Mouse (Mus musculus) limb, embryonic 12.5 days (tissue): Measurements from ENCODE around the gene Plxnb1. TPM values are rescaled to one million over a fixed set of nuclear protein-coding genes. Genes with fewer than 3 reads are reported as not detected.

Experiments used
- ATAC-seq: fragments of 200-750 bp; cut with Nextera tagmentation; 2 replicates; pipeline ENCODE4 v1.8.0; 2017; ENCODE audit warnings: low read depth, moderate TSS enrichment; ENCODE audit not compliant: insufficient number of reproducible peaks, insufficient read depth, low FRiP score, low TSS enrichment
- H3K27ac ChIP-seq: fragments of 300-500 bp; sonication (generic); 2 replicates; pipeline ENCODE4 v1.5.1; 2016; ENCODE audit warnings: mild to moderate bottlenecking, moderate library complexity
- H3K27me3 ChIP-seq: fragments of 300-500 bp; sonication (generic); 2 replicates; pipeline ENCODE4 v1.6.1; 2016; ENCODE audit warnings: mild to moderate bottlenecking, moderate library complexity
- H3K36me3 ChIP-seq: fragments of 300-500 bp; sonication (generic); 2 replicates; pipeline ENCODE4 v1.6.1; 2016; ENCODE audit warnings: mild to moderate bottlenecking, moderate library complexity
- H3K4me1 ChIP-seq: fragments of 300-500 bp; sonication (generic); replicated peaks from 2 replicates; pipeline ENCODE4 v1.6.1; 2016
- H3K4me2 ChIP-seq: fragments of 300-500 bp; sonication (generic); 2 replicates; pipeline ENCODE4 v1.6.1; 2016; ENCODE audit warnings: mild to moderate bottlenecking, moderate library complexity
- H3K4me3 ChIP-seq: fragments of 300-500 bp; sonication (generic); replicated peaks from 2 replicates; pipeline ENCODE4 v1.5.1; 2016; ENCODE audit warnings: mild to moderate bottlenecking
- H3K9ac ChIP-seq: fragments of 300-500 bp; sonication (generic); replicated peaks from 2 replicates; pipeline ENCODE4 v1.6.1; 2016; ENCODE audit warnings: mild to moderate bottlenecking, moderate library complexity
- H3K9me3 ChIP-seq: fragments of 300-500 bp; sonication (generic); 2 replicates; pipeline ENCODE4 v1.6.1; 2016; ENCODE audit warnings: mild to moderate bottlenecking, moderate library complexity
- WGBS: fragments of 180-500 bp; shearing (Covaris S2); methylation state at CpG from one replicate; pipeline ENCODE4 v1.1.7; 2016; 5-methylcytosine and 5-hydroxymethylcytosine counted together
- polyA plus RNA-seq: library from polyadenylated mRNA; unstranded; fragments of >200 nt; fragmentation: Nextera tagmentation; extraction: Ambion mirVana; gene quantifications from 2 replicates; pipeline ENCODE4 v1.2.1, GENCODE M21; 2016

Plxnb1 gene
- polyA plus RNA-seq, 1 experiment from 2014 or later = 22.2 TPM

DNA sequence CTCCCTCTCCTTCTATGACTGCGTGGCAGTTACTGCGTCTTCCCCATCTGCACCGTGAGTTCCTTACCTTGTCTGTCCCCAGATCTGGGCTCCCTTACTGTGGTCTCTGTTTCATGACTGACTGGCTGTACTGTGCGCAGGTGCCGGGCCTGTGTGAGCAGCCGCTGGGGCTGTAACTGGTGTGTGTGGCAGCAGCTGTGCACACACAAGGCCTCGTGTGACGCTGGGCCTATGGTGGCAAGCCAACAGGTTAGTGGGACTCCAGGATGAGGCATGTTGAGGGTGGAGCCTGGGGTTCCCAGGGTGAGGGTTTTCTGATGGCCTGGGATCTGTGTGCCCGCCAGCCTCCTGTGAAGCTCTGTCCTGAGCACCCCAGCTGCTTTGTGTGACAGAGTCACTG is 8.9 kb downstream of the Plxnb1 start:
- ATAC-seq = no peak
- Histone ChIP-seq H3K4me3 (no peak overlapping the region), H3K9ac (no peak overlapping the region), H3K27me3 (no peaks in the 10 kb centered on the region), H3K27ac (no peak overlapping the region; the same call in 1 of the 2 replicates), H3K9me3 (no peaks in the 10 kb centered on the region), H3K4me1 (peaks cover 36% of the 10 kb centered on the region), H3K36me3 (peaks cover 95% of the 10 kb centered on the region), H3K4me2 (no peak overlapping the region)
- WGBS = 89% methylated on average over 9 of the region's 9 CpGs

DNA sequence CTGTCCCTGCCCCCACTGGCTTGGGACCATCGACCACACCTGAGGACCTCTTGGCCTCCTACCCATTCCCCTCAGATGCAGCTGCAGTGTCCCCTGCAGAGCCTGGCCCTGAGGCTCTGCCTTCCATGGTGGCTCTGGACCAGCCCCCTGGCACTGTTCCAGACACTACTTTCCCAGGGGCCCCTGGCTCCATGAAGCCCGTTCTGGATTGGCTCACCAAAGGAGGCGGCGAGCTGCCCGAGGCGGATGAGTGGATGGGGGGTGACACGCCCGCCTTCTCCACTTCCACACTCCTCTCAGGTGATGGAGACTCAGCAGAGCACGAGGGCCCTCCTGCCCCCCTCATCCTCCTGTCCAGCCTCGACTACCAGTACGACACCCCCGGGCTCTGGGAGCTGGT is 9.8 kb downstream of the Plxnb1 start:
- ATAC-seq = no peak
- H3K36me3 ChIP-seq = peaks cover 95% of the 10 kb centered on the region
- WGBS = 82% methylated on average over 12 of the region's 12 CpGs
- no peak overlapping the region for H3K27ac ChIP-seq
- no peaks in the 10 kb centered on the region for H3K27me3 ChIP-seq
- no peak overlapping the region for H3K9ac ChIP-seq
- H3K4me1 ChIP-seq = peaks cover 29% of the 10 kb centered on the region
- no peak overlapping the region for H3K4me2 ChIP-seq
- no peaks in the 10 kb centered on the region for H3K9me3 ChIP-seq
- H3K4me3 ChIP-seq = no peak overlapping the region

DNA sequence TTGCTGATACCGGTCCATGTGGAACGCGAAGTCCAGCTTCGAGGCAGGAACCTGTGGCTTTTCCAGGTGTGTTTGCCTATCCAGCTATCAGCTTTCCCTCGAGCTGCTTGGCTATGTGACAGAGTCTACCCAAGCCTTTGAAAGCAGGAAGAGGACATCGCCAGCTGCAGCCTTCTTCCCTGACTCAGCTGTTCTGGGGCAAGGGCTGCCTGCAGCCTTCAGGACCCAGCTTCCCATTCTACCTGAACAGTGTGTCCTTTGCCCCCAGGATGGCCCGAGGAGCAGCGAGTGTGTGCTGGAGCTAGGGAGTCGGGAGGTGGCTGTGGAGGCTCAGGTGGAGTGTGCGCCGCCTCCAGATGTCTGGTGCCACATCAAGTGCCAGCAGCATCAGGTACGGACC is 10.5 kb downstream of the Plxnb1 start:
- ATAC-seq = no peak
- Histone ChIP-seq H3K4me1 (peaks cover 29% of the 10 kb centered on the region), H3K9ac (no peak overlapping the region), H3K4me3 (no peak overlapping the region), H3K9me3 (no peaks in the 10 kb centered on the region), H3K27ac (no peak overlapping the region), H3K27me3 (no peaks in the 10 kb centered on the region), H3K4me2 (no peak overlapping the region), H3K36me3 (peaks cover 95% of the 10 kb centered on the region)
- 90% methylated on average over 12 of the region's 12 CpGs for WGBS

DNA sequence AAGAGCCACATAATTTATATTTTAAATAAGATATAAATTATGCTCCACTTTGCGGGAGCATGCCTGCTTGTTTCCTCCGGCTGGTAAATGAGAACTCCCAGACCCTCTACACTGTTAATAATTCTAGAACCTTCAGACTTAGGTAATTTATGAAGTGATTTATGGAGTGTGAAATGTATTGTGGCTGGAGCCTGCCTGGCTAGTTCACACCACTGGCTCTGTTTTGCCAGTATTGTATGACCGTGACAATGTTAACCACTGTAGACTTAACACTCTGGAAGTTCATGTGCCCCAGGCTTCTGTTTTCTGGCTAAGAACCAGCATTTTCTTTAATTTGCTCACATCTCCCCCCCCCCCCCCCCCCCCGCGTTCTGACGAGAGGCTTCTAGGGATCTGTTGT is 12.2 kb downstream of the Plxnb1 start:
- Histone ChIP-seq H3K4me1 (peaks cover 29% of the 10 kb centered on the region), H3K27me3 (no peaks in the 10 kb centered on the region), H3K9me3 (no peaks in the 10 kb centered on the region), H3K9ac (no peak overlapping the region), H3K27ac (peak overlapping the region; percentile 42), H3K4me2 (no peak overlapping the region), H3K36me3 (peaks cover 96% of the 10 kb centered on the region), H3K4me3 (no peak overlapping the region)
- no peak; the same call in 1 of the 2 replicates for ATAC-seq
- WGBS = 29% methylated on average over 5 of the region's 6 CpGs

DNA sequence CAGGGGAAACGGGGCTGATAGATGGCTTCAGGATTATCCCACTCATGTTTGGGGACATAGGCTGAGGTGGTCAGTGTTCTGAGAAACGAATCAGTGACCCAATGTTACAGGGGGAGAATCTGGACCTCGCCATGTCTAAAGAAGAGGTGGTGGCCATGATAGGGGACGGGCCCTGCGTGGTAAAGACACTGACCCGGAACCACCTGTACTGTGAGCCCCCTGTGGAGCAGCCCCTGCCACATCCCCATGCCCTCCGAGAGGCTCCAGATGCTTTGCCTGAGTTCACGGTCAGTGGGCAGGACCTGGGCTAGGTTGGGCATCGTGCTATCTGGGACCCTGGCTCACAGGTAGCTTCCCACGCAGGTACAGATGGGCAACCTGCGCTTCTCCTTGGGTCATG is 15.1 kb downstream of the Plxnb1 start:
- H3K27me3 ChIP-seq = no peaks in the 10 kb centered on the region
- H3K4me3 ChIP-seq = no peak overlapping the region
- peaks cover 22% of the 10 kb centered on the region for H3K4me1 ChIP-seq
- no peak overlapping the region for H3K9ac ChIP-seq
- no peaks in the 10 kb centered on the region for H3K9me3 ChIP-seq
- peaks cover 96% of the 10 kb centered on the region for H3K36me3 ChIP-seq
- no peak overlapping the region for H3K4me2 ChIP-seq
- no peak overlapping the region for H3K27ac ChIP-seq
- 90% methylated on average over 11 of the region's 11 CpGs for WGBS
- ATAC-seq = no peak

DNA sequence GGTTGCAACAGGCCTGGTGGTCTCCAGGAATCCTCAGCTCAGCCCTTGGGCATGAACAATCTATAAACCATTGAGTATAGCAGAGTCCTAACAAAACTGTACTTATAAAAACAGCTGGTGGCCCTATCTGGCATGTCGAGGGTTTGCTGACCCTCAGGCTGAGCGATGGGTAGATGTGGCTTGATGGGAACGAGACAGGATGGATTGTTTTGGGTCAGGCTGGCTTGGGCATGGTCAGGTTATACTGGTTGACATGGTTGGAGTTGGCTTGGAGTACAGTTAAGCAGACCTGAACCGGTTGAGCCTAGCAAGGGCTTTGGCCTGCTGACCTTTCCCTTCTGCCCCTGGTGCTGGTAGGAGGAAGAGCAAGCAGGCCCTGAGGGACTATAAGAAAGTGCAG is 15.9 kb downstream of the Plxnb1 start:
- Histone ChIP-seq H3K4me3 (no peak overlapping the region), H3K9me3 (no peaks in the 10 kb centered on the region), H3K4me2 (no peak overlapping the region), H3K4me1 (peaks cover 18% of the 10 kb centered on the region), H3K27ac (no peak overlapping the region), H3K36me3 (peaks cover 96% of the 10 kb centered on the region), H3K9ac (no peak overlapping the region), H3K27me3 (no peaks in the 10 kb centered on the region)
- ATAC-seq = no peak
- WGBS = 86% methylated on average over 4 of the region's 4 CpGs

DNA sequence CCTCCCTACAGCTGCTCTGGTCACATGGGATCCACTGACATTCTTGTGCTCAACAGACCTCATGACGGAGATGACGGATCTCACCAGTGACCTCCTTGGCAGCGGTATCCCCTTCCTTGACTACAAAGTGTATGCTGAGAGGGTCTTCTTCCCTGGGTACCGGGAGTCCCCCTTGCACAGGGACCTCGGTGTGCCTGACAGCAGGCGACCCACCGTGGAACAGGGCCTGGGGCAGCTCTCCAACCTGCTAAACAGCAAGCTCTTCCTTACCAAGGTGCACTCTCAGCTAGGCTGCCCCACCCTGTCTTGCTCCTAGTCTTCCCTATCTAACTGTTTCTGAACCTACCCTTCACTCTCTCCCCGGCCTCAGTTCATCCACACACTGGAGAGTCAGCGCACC is 16.4 kb downstream of the Plxnb1 start:
- Histone ChIP-seq H3K4me2 (no peak overlapping the region), H3K9me3 (no peaks in the 10 kb centered on the region), H3K27ac (no peak overlapping the region), H3K4me1 (peaks cover 13% of the 10 kb centered on the region), H3K36me3 (peaks cover 96% of the 10 kb centered on the region), H3K27me3 (no peaks in the 10 kb centered on the region), H3K9ac (no peak overlapping the region), H3K4me3 (no peak overlapping the region)
- no peak for ATAC-seq
- 95% methylated on average over 9 of the region's 9 CpGs for WGBS

DNA sequence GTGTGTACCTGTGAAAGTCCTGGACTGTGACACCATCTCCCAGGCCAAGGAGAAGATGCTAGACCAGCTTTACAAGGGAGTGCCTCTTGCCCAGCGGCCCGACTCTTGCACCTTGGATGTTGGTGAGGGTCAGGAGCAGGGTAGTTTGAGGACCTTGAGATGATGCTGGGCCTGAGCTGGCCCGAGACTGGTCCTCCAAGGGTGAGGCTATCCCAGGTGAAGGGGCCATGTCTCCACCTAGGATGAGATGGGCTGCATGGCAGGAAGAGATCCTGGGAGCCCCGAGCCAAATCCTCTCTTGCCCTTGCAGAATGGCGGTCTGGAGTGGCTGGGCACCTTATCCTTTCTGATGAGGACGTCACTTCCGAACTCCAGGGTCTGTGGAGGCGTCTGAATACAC is 18.1 kb downstream of the Plxnb1 start:
- Histone ChIP-seq H3K36me3 (peaks cover 100% of the 10 kb centered on the region), H3K9ac (no peak overlapping the region), H3K9me3 (no peaks in the 10 kb centered on the region), H3K27me3 (no peaks in the 10 kb centered on the region), H3K27ac (no peak overlapping the region), H3K4me2 (no peak overlapping the region), H3K4me3 (no peak overlapping the region), H3K4me1 (no peaks in the 10 kb centered on the region)
- no peak for ATAC-seq
- 91% methylated on average over 8 of the region's 8 CpGs for WGBS

DNA sequence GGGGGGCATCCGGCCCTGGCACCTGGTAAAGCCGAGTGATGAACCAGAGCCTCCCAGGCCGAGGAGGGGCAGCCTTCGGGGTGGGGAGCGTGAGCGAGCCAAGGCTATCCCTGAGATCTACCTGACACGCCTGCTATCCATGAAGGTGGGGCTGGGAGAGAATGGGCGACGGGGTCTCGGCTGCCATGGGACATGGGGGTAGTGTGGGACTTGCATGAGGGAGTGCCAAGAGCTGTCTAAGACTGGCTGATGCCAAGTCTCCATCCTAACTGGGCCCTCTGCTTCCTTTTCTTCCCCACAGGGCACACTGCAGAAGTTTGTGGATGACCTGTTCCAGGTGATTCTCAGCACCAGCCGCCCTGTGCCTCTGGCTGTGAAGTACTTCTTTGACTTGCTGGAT is 19.1 kb downstream of the Plxnb1 start:
- Histone ChIP-seq H3K4me2 (no peak overlapping the region), H3K4me1 (no peaks in the 10 kb centered on the region), H3K4me3 (no peak overlapping the region), H3K9me3 (no peaks in the 10 kb centered on the region), H3K27ac (no peak overlapping the region), H3K27me3 (no peaks in the 10 kb centered on the region), H3K9ac (no peak overlapping the region), H3K36me3 (peaks cover 100% of the 10 kb centered on the region)
- ATAC-seq = no peak
- WGBS = 95% methylated on average over 11 of the region's 11 CpGs

DNA sequence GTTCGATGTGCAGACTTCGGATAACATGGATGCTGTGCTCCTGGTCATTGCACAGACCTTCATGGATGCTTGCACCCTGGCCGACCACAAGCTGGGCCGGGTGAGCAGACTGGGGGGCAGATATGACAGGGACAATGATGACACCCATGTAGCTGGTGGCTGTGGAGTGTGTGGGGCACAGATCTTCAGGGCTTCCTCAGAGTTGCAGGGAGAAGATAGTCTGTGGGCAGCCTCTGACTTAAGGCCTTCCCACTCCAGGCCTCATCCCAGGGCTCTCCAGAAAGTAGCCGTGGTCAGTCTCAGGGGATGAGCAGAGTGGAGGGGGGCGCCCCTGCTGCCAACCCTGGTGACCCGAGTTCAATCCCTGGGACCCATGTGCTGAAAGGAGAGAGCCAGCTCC is 19.7 kb downstream of the Plxnb1 start:
- no peak overlapping the region for H3K4me2 ChIP-seq
- H3K27me3 ChIP-seq = no peaks in the 10 kb centered on the region
- no peak overlapping the region for H3K27ac ChIP-seq
- no peaks in the 10 kb centered on the region for H3K4me1 ChIP-seq
- no peak overlapping the region for H3K4me3 ChIP-seq
- peaks cover 100% of the 10 kb centered on the region for H3K36me3 ChIP-seq
- ATAC-seq = no peak
- WGBS = 85% methylated on average over 7 of the region's 7 CpGs
- no peaks in the 10 kb centered on the region for H3K9me3 ChIP-seq
- H3K9ac ChIP-seq = no peak overlapping the region

DNA sequence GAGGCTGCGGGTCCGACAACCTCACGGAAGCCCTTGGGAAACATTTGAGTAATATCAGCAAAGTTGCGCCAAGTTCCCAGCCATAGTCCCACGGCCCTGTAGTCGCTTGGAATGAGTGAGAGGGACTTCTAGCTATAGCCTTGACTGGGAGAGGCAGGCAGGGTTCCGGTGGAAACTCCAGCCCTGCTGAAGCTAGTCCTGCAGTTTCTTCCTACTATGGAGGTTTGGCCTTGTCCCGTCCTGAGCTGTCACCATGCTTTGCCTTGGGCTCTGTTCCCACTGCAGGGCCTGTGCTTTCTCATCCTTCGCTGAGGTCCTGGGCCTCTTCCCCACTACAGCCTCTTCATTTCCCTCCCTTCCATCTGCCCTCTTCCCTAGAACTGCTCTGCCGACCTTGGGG is 21.0 kb downstream of the Plxnb1 start:
- Histone ChIP-seq H3K9me3 (no peaks in the 10 kb centered on the region), H3K9ac (no peak overlapping the region), H3K4me2 (no peak overlapping the region), H3K27me3 (no peaks in the 10 kb centered on the region), H3K36me3 (peaks cover 89% of the 10 kb centered on the region), H3K4me1 (no peaks in the 10 kb centered on the region), H3K27ac (no peak overlapping the region), H3K4me3 (no peak overlapping the region)
- no peak for ATAC-seq
- 94% methylated on average over 10 of the region's 10 CpGs for WGBS

DNA sequence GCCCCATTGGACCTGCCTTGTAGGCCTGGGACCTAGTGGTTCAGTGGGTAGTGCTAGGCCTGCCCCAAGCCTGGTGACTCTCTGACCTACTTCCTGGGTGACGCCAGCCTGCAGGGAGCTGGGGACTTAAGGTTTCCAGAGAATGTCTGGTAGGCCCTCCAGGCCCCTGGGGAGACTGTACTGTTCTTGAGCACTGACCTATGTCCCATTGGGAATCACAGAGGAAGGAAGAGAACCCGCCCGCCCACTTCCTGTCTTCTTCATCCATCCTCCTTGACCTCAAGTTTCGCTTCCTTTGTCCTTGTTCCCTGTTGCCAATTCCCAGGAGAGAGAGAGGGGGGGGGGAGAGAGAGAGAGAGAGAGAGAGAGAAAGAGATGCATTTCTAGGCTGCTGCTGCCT is 22.9 kb downstream of the Plxnb1 start:
- Histone ChIP-seq H3K4me1 (0 out of 2 replicates have a peak, but pooled peaks cover under 1% of the 10 kb centered on the region), H3K4me2 (no peak overlapping the region), H3K36me3 (peaks cover 70% of the 10 kb centered on the region), H3K27me3 (no peaks in the 10 kb centered on the region), H3K9ac (no peak overlapping the region), H3K27ac (no peak overlapping the region), H3K9me3 (no peaks in the 10 kb centered on the region), H3K4me3 (no peak overlapping the region)
- 89% methylated on average over 4 of the region's 4 CpGs for WGBS
- ATAC-seq = no peak
